Mouse (Mus musculus) lung, adult 2 months (tissue): Measurements from ENCODE around the gene Olfr202. TPM values are rescaled to one million over a fixed set of nuclear protein-coding genes. Genes with fewer than 3 reads are reported as not detected.
"Not testable (repeated sequence)": the region's sequence is repeated elsewhere in the genome, so short reads cannot be mapped to it uniquely, and the experiment has no call there.

Source experiments
- DNase-seq: peaks from one replicate; pipeline ENCODE4 v3.0.0; 2022
- H3K4me1 ChIP-seq: fragments of 200-500 bp; 2 replicates; pipeline ENCODE4 v1.6.1; 2011; ENCODE audit warnings: low read length; ENCODE audit not compliant: control insufficient read depth, insufficient read depth
- H3K4me3 ChIP-seq: fragments of 200-500 bp; replicated peaks from 2 replicates; pipeline ENCODE3; 2011; ENCODE audit warnings: low read depth, mild to moderate bottlenecking, control low read depth, low read length; ENCODE audit errors: extremely low read depth
- CTCF ChIP-seq: fragments of 200-500 bp; IDR thresholded peaks from 2 replicates; pipeline ENCODE4 v1.5.1; 2011; ENCODE audit warnings: mild to moderate bottlenecking, low read length, control low read depth; ENCODE audit not compliant: insufficient read depth
- POLR2A ChIP-seq: fragments of 200-500 bp; IDR thresholded peaks from 2 replicates; pipeline ENCODE4 v1.6.1; 2011; ENCODE audit warnings: low read depth, mild to moderate bottlenecking, control low read depth, low read length, borderline replicate concordance; ENCODE audit errors: extremely low read depth
- WGBS: fragments of 180-500 bp; shearing (Covaris S2); methylation state at CpG from one replicate; pipeline ENCODE4 v1.1.7; 2018; 5-methylcytosine and 5-hydroxymethylcytosine counted together
- polyA plus RNA-seq: library from polyadenylated mRNA; depleted of rRNA; stranded (reverse); fragments of >200 nt; gene quantifications from 2 replicates; pipeline ENCODE4 v1.2.3, GENCODE M21; 2012; rRNA removed

The Olfr202 gene
- not detected in 2 replicates for polyA plus RNA-seq

- Histone ChIP-seq H3K4me1 (no peaks in the 10 kb centered on the region), H3K4me3 (no peak within 1 kb of the TSS)
- WGBS = 72% methylated on average over 1 of the region's 1 CpGs
- TF ChIP-seq POLR2A (no peak), CTCF (no peak)
- no peak for DNase-seq
Measured at GRCm38 (mm10) chr16:59286693-59287092, at the start of gene Olfr202. TSS of gene Olfr202 (minus strand) at chr16:59286793.

GRCm38 (mm10) chr16:59331038-59331437, 44.4 kb upstream of the Olfr202 start, which contains the start of gene Olfr205:
TSS of gene Olfr205 (minus strand) at chr16:59331138.
- no peaks in the 10 kb centered on the region for H3K4me1 ChIP-seq
- H3K4me3 ChIP-seq = no peak within 1 kb of the TSS
- no peak for DNase-seq
- TF ChIP-seq CTCF (no peak), POLR2A (no peak)

DNA sequence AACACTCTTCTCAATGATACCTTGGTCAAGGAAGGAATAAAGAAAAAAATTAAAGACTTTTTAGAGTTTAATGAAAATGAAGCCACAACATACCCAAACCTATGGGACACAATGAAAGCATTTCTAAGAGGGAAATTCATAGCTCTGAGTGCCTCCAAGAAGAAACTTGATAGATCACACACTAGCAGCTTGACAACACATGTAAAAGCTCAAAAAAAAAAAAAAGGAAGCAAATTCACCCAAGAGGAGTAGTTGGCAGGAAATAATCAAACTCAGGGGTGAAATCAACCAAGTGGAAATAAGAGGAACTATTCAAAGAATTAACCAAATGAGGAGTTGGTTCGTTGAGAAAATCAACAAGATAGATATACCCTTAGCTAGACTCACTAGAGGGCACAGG, 36.7 kb upstream of the Olfr202 start:
- H3K4me3 ChIP-seq, H3K4me1 ChIP-seq, DNase-seq: not testable (repeated sequence)
- WGBS = 23% methylated on average over 1 of the region's 1 CpGs

- DNase-seq = no peak
- no peak for TF ChIP-seq POLR2A
- no peak for TF ChIP-seq CTCF
Measured at GRCm38 (mm10) chr16:59318148-59318547, 31.6 kb upstream of the Olfr202 start, which contains the start of gene Olfr204. TSS of gene Olfr204 (minus strand) at chr16:59318248.

GRCm38 (mm10) chr16:59298581-59298980, 12.0 kb upstream of the Olfr202 start, which contains the start of gene Olfr203:
TSS of gene Olfr203 (plus strand) at chr16:59298881.
- DNase-seq = no peak

More at GRCm38 (mm10) chr16:59318148-59318547, 31.6 kb upstream of the Olfr202 start, which contains the start of gene Olfr204:
- Histone ChIP-seq H3K4me3 (no peak within 1 kb of the TSS), H3K4me1 (no peaks in the 10 kb centered on the region)

DNA sequence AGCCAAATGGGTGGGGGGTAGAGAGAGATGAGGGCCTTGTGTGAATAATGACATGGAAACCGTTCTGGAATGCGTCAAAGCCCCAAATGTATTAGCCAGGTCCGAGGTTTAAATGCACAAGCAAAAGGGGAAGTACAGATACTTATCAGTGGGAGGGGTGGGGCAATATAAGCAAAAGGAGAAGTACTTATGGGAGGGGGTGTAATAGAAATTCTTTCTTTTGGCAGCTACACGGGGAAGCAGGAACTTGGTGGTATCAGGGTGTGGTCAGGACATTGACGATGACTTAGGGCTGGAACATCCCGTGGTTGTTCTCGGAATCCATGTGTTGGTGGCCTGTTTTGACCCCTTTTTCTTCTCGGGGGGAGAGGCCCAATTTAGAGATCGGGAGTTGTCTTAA, 983 bp upstream of the Olfr202 start:
- not testable (repeated sequence) for DNase-seq, H3K4me1 ChIP-seq, H3K4me3 ChIP-seq
- 65% methylated on average over 9 of the region's 9 CpGs for whole genome bisulfite sequencing

More at GRCm38 (mm10) chr16:59298581-59298980, 12.0 kb upstream of the Olfr202 start, which contains the start of gene Olfr203:
- no peak within 1 kb of the TSS for H3K4me3 ChIP-seq
- WGBS = 81% methylated on average over 2 of the region's 2 CpGs
- TF ChIP-seq POLR2A = no peak
- no peak for TF ChIP-seq CTCF
- no peaks in the 10 kb centered on the region for H3K4me1 ChIP-seq

- WGBS = 38% methylated on average over 1 of the region's 1 CpGs
- TF ChIP-seq POLR2A (no peak), CTCF (no peak)
- no peak for DNase-seq
Measured at GRCm38 (mm10) chr16:59283476-59283875, 3.1 kb downstream of the Olfr202 start.

DNA sequence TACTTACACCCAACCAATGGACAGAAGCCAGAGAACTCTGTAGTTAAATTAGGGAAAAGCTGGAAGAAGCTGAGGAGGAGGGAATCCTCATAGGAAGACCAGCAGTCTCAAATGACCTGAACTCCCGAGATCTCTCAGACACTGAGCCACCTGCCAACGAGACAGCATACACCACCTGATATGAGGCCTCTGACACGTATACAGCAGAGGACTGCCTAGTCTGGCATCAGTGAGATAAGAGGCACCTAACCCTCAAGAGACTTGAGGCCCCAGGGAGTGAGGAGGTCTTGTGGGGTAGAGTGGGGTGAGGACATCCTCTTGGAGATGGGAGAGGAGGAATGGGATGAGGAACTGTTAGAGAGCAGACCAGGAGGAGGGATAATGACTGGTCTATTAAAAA, 6.1 kb downstream of the Olfr202 start:
- H3K4me3 ChIP-seq = no peak overlapping the region
- TF ChIP-seq CTCF = no peak
- no peak for TF ChIP-seq POLR2A
- H3K4me1 ChIP-seq = no peaks in the 10 kb centered on the region
- no peak for DNase-seq
- 51% methylated on average over 3 of the region's 3 CpGs for WGBS

More at GRCm38 (mm10) chr16:59283476-59283875, 3.1 kb downstream of the Olfr202 start:
- H3K4me1 ChIP-seq = no peaks in the 10 kb centered on the region
- H3K4me3 ChIP-seq = no peak overlapping the region

- not testable (repeated sequence) for DNase-seq
- 80% methylated on average over 4 of the region's 4 CpGs for WGBS
Measured at GRCm38 (mm10) chr16:59272532-59272931, 14.1 kb downstream of the Olfr202 start, which contains the start of gene Olfr201. TSS of gene Olfr201 (minus strand) at chr16:59272632.

DNA sequence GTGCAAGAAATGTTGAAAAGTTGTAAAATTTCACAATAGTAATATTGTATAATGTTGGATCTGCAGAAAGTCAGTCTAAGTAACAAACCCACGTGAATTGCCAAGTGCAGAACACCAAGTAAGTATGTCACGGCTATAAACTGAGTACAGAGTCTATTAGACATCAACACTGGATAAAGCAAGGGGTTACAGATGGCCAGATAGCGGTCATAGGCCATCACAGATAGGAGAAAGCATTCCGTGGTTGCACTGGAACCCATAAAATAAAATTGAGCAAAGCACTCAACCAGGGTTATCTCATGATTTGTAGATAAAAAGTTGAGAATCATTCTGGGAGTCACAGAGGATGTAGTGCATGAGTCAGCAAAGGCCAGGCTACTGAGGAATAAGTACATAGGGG, 17.5 kb downstream of the Olfr202 start:
- DNase-seq, H3K4me1 ChIP-seq, H3K4me3 ChIP-seq: not testable (repeated sequence)
- 53% methylated on average over 4 of the region's 4 CpGs for WGBS

More at GRCm38 (mm10) chr16:59272532-59272931, 14.1 kb downstream of the Olfr202 start, which contains the start of gene Olfr201:
- not testable (repeated sequence) for H3K4me3 ChIP-seq, H3K4me1 ChIP-seq

DNA sequence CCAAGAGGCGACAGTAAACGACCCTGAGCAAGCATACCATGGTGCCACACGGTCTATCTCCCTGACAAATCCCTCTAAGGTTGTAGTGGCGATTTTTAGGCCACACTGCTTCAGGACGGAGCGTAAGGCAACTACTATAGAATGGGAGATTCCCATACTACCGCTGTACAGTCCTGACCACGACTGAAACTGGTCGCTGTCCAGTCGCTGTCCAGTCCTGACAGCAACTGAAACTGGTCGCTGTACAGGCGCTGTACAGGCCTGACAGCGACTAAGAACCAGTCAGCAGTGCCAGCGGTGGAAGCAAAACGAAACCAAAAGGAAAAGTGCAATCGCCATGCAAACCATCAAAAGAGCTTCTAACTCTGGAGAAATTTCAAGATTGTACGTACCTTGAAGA, 36.9 kb downstream of the Olfr202 start:
- DNase-seq = no peak
- TF ChIP-seq CTCF = no peak
- no peak for TF ChIP-seq POLR2A

More for the DNA sequence above, 36.9 kb downstream of the Olfr202 start:
- 83% methylated on average over 17 of the region's 17 CpGs for WGBS
- Histone ChIP-seq H3K4me3 (no peak overlapping the region), H3K4me1 (no peaks in the 10 kb centered on the region)

Other genes starting within 250 kb of the Olfr202 start
- gene Olfr187, start 247.0 kb downstream of the Olfr202 start, polyA plus RNA-seq = not detected in 2 replicates
- not detected in 2 replicates for gene Olfr190, start 208.8 kb downstream of the Olfr202 start, polyA plus RNA-seq
- gene Olfr191, start 197.0 kb downstream of the Olfr202 start, polyA plus RNA-seq = not detected in 2 replicates
- not detected in 2 replicates for gene Olfr193, start 174.9 kb downstream of the Olfr202 start, polyA plus RNA-seq
- not detected in 2 replicates for gene Olfr194, start 165.7 kb downstream of the Olfr202 start, polyA plus RNA-seq
- not detected in 2 replicates for gene Olfr195, start 139.7 kb downstream of the Olfr202 start, polyA plus RNA-seq
- gene Olfr196, start 116.3 kb downstream of the Olfr202 start, polyA plus RNA-seq = not detected in 2 replicates
- gene Olfr198, start 83.3 kb downstream of the Olfr202 start, polyA plus RNA-seq = not detected in 2 replicates
- not detected in 2 replicates for gene Olfr199, start 67.0 kb downstream of the Olfr202 start, polyA plus RNA-seq
- gene Olfr201, start 14.2 kb downstream of the Olfr202 start, polyA plus RNA-seq = not detected in 2 replicates
- gene Olfr203, start 12.1 kb upstream of the Olfr202 start, polyA plus RNA-seq = not detected in 2 replicates
- gene Olfr204, start 31.5 kb upstream of the Olfr202 start, polyA plus RNA-seq = not detected in 2 replicates
- gene Olfr205, start 44.3 kb upstream of the Olfr202 start, polyA plus RNA-seq = not detected in 2 replicates
- gene Olfr206, start 62.5 kb upstream of the Olfr202 start, polyA plus RNA-seq = not detected in 2 replicates
- not detected in 2 replicates for gene Olfr209, start 77.2 kb upstream of the Olfr202 start, polyA plus RNA-seq
- gene Gabrr3, start 120.5 kb upstream of the Olfr202 start, polyA plus RNA-seq = not detected in 2 replicates
- gene Riox2, start 185.0 kb upstream of the Olfr202 start, polyA plus RNA-seq = 4.4 and 7.0 TPM in 2 replicates